Mouse (Mus musculus) E14TG2a.4 (cell line): Measurements from ENCODE around the gene Rbm14.

ENCODE experiments used
- CTCF ChIP-seq: conservative IDR thresholded peaks from 2 replicates; pipeline ENCODE4 v1.5.1; 2014; ENCODE audit warnings: low read length
- POU5F1 ChIP-seq: IDR thresholded peaks from 2 replicates; pipeline ENCODE4 v1.6.1; 2014; ENCODE audit warnings: low read length, borderline replicate concordance

DNA sequence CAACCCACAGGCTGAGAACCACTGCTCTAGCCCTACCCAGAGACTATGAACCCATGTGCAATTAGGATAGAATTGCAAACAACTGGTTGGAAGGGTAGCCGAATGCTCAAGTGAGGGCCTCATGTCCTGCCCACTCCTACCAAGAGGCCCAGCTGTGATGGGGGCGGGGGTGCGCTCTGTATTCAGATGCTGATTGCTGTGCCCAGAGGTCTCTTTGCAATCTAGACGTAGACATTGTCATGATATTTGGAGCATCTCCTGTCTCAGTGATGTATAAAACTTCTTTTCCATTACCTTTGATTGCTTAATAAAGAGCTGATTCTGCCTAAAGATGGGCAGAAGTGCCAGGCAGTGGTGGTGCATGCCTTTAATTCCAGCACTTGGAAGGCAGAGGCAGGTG, 38.4 kb upstream of the Rbm14 start:
- TF ChIP-seq CTCF (no peak), POU5F1 (peak; percentile 51; the same call in 1 of the 2 replicates)
